Mouse (Mus musculus) midbrain, postnatal 0 days (tissue): ENCODE data around the gene Popdc3. TPM values are rescaled to one million over a fixed set of nuclear protein-coding genes. Genes with fewer than 3 reads are reported as not detected.

Experiments
- ATAC-seq: fragments of 200-750 bp; cut with Nextera tagmentation; 2 replicates; pipeline ENCODE4 v1.8.0; 2017; ENCODE audit warnings: moderate number of reproducible peaks, mild to moderate bottlenecking, moderate TSS enrichment, moderate library complexity; ENCODE audit not compliant: low FRiP score
- DNase-seq: peaks from one replicate; pipeline ENCODE4 v3.0.0-alpha.2; 2015; ENCODE audit warnings: low spot score
- H3K27ac ChIP-seq: fragments of 300-500 bp; sonication (generic); 2 replicates; pipeline ENCODE4 v1.5.1; 2014; ENCODE audit warnings: low read depth, mild to moderate bottlenecking, low read length, mixed read lengths
- H3K27me3 ChIP-seq: fragments of 300-500 bp; sonication (generic); 2 replicates; pipeline ENCODE4 v1.6.1; 2014; ENCODE audit warnings: low read length, control low read depth, mixed read lengths; ENCODE audit not compliant: insufficient read depth
- H3K36me3 ChIP-seq: fragments of 300-500 bp; sonication (generic); 2 replicates; pipeline ENCODE4 v1.6.1; 2014; ENCODE audit warnings: low read length, control low read depth, mixed read lengths; ENCODE audit not compliant: insufficient read depth
- H3K4me1 ChIP-seq: fragments of 300-500 bp; sonication (generic); 2 replicates; pipeline ENCODE4 v1.6.1; 2014; ENCODE audit warnings: mild to moderate bottlenecking, control low read depth, antibody characterized with exemption, low read length, mixed read lengths; ENCODE audit not compliant: insufficient read depth
- H3K4me2 ChIP-seq: fragments of 300-500 bp; sonication (generic); 2 replicates; pipeline ENCODE4 v1.6.1; 2014; ENCODE audit warnings: low read depth, mild to moderate bottlenecking, low read length, mixed read lengths; ENCODE audit not compliant: poor library complexity, severe bottlenecking
- H3K4me3 ChIP-seq: fragments of 300-500 bp; sonication (generic); 2 replicates; pipeline ENCODE4 v1.5.1; 2014; ENCODE audit warnings: low read depth, mild to moderate bottlenecking, low read length, moderate library complexity
- H3K9ac ChIP-seq: fragments of 300-500 bp; sonication (generic); replicated peaks from 2 replicates; pipeline ENCODE4 v1.6.1; 2014; ENCODE audit warnings: mild to moderate bottlenecking, low read length, moderate library complexity, mixed read lengths; ENCODE audit not compliant: poor library complexity, severe bottlenecking
- H3K9me3 ChIP-seq: fragments of 300-500 bp; sonication (generic); 2 replicates; pipeline ENCODE4 v1.6.1; 2016; ENCODE audit warnings: low read length, control low read depth
- CTCF ChIP-seq: IDR thresholded peaks from 2 replicates; pipeline ENCODE4 v1.5.1; 2016; ENCODE audit warnings: antibody characterized with exemption, mild to moderate bottlenecking
- WGBS: fragments of 180-500 bp; shearing (Covaris S2); extraction: QIAGEN DNeasy Blood & Tissue Kit; methylation state at CpG from one replicate; pipeline ENCODE4 v1.1.7; 2014; 5-methylcytosine and 5-hydroxymethylcytosine counted together
- polyA plus RNA-seq: library from polyadenylated mRNA; unstranded; fragments of >200 nt; fragmentation: Nextera tagmentation; extraction: Ambion mirVana; gene quantifications from 2 replicates; pipeline ENCODE4 v1.2.1, GENCODE M21; 2015
- total RNA-seq: library from RNA; depleted of rRNA; stranded (reverse); fragments of >200 nt; gene quantifications from 2 replicates; pipeline ENCODE4 v1.2.3, GENCODE M21; 2014

Popdc3 gene
- total and polyA plus RNA-seq, 2 experiments from 2014 or later = 2.4 to 2.7 TPM

DNA sequence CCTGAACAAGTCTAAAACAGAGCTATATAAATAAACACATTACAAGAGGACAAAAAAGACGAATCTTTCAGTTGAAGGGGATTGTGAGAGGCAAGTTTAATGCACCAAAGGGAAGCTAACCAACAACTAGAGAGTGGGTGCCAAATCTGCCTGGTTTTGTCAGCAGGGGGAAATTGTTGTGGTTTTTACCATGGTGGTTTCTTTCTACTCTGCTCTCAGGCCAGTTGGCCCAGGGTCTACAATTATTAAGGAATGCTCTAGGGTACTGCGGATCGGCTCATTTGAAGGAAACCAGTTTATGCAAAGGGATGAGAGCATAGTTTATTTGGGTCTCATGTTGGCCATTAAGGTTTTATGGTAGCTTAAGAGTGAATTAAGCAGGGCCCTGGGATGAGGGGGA, 84.2 kb downstream of the Popdc3 start:
- H3K4me2 ChIP-seq = no peak overlapping the region

DNA sequence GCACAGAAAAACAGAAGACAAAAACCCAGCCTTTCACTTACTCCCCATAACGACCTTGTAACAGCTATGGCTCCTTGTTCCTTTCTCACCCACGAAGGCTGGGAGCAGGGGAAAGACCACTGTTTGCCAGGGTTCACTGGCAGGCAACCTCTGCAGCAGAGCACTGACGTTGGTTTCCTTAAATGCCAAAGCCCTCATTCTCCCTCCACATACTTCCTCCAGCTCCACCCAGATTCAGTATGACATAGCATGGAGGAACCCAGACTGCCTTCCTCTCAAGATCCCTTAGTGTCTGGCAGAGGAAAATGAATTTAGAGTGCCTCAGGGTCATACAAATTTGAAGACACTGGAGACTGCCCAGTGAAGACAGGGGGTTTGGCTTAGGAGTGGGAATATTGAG, 98.6 kb downstream of the Popdc3 start:
- H3K36me3 ChIP-seq = no peaks in the 10 kb centered on the region
- H3K9me3 ChIP-seq = no peaks in the 10 kb centered on the region
- H3K4me1 ChIP-seq = no peaks in the 10 kb centered on the region
- no peak overlapping the region for H3K4me2 ChIP-seq
- no peak overlapping the region for H3K27ac ChIP-seq
- H3K9ac ChIP-seq = no peak overlapping the region
- DNase-seq (no peak), ATAC-seq (no peak)
- TF ChIP-seq CTCF = no peak
- H3K27me3 ChIP-seq = no peaks in the 10 kb centered on the region
- 57% methylated on average over 3 of the region's 3 CpGs for WGBS
- no peak overlapping the region for H3K4me3 ChIP-seq

More for the DNA sequence above, 84.2 kb downstream of the Popdc3 start:
- Histone ChIP-seq H3K27me3 (no peaks in the 10 kb centered on the region), H3K9me3 (no peaks in the 10 kb centered on the region), H3K4me3 (no peak overlapping the region), H3K4me1 (no peaks in the 10 kb centered on the region), H3K36me3 (no peaks in the 10 kb centered on the region), H3K27ac (no peak overlapping the region), H3K9ac (no peak overlapping the region)
- DNase-seq (no peak), ATAC-seq (no peak)
- no peak for TF ChIP-seq CTCF
- 85% methylated on average over 3 of the region's 3 CpGs for WGBS

DNA sequence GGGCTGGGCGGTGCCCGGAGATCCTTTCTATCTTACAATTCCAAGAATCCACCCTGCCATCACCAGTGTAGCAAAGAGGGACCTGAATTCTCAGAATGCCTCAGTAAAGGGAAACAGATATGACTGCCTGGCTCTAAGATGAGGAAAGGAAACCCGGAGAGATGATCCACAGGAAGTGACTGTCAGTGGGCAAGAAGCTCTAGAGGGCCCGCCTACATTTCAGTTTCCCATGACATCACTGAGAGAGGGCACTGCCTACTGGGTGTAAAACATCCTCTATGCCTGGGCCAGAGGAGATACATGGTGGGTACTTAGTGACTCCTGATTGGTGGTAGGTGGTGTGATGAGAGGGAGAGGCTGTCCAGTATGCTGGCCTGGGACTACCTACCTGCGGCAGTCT, 99.1 kb downstream of the Popdc3 start:
- no peak for TF ChIP-seq CTCF
- no peak overlapping the region for H3K4me3 ChIP-seq
- whole genome bisulfite sequencing = 91% methylated on average over 5 of the region's 5 CpGs

DNA sequence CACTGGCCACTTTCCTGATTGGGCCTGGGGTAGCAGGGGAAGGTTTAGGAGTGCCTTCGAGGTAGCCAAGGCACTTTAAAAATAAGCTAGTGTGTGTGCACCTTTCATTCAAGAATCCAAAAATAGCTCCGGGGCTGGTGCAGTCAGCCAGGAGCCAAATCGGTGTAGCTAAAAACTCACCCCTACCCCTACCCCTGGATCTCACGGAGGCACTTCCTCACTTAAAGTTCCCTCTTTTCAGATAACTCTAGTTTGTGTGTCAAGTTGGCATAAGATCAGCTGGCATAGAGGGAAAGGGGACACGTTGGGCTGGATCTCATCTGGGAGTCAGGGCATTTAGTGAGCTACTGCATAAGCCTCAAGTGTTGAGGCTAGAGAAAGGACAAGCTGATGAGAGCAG, 107.8 kb downstream of the Popdc3 start:
- Histone ChIP-seq H3K4me2 (no peak overlapping the region), H3K4me1 (no peaks in the 10 kb centered on the region), H3K27ac (no peak overlapping the region), H3K9me3 (no peaks in the 10 kb centered on the region), H3K27me3 (peaks cover 9% of the 10 kb centered on the region; the same call in 1 of the 2 replicates), H3K4me3 (no peak overlapping the region), H3K9ac (no peak overlapping the region), H3K36me3 (no peaks in the 10 kb centered on the region)
- no peak for ATAC-seq
- no peak for TF ChIP-seq CTCF
- no peak for DNase-seq
- WGBS = 76% methylated on average over 5 of the region's 5 CpGs

More for the DNA sequence above, 99.1 kb downstream of the Popdc3 start:
- no peak for ATAC-seq
- Histone ChIP-seq H3K27ac (no peak overlapping the region), H3K4me2 (no peak overlapping the region), H3K9ac (no peak overlapping the region), H3K27me3 (no peaks in the 10 kb centered on the region), H3K4me1 (no peaks in the 10 kb centered on the region), H3K9me3 (no peaks in the 10 kb centered on the region), H3K36me3 (no peaks in the 10 kb centered on the region)
- no peak for DNase-seq

DNA sequence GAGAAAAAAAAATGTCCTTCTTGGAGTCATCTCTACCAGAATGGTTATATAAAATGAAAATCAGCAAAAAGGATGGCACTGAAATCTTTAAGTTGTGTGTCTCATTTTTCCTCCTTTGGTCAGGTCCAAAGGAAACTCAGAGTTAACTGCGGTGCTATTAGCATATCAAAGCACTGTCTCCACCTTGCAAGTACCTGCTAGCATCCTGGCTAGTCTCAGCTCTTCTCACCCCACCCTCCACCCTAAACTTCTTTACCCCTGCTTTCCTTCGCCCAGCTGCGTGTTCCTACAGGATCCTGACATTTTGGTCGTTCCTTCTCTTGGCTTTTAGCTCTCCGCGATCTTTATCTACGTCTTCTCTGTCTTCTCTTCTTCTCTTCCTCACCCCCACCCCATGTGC, 110.5 kb downstream of the Popdc3 start:
- Histone ChIP-seq H3K9me3 (no peaks in the 10 kb centered on the region), H3K4me2 (no peak overlapping the region)

DNA sequence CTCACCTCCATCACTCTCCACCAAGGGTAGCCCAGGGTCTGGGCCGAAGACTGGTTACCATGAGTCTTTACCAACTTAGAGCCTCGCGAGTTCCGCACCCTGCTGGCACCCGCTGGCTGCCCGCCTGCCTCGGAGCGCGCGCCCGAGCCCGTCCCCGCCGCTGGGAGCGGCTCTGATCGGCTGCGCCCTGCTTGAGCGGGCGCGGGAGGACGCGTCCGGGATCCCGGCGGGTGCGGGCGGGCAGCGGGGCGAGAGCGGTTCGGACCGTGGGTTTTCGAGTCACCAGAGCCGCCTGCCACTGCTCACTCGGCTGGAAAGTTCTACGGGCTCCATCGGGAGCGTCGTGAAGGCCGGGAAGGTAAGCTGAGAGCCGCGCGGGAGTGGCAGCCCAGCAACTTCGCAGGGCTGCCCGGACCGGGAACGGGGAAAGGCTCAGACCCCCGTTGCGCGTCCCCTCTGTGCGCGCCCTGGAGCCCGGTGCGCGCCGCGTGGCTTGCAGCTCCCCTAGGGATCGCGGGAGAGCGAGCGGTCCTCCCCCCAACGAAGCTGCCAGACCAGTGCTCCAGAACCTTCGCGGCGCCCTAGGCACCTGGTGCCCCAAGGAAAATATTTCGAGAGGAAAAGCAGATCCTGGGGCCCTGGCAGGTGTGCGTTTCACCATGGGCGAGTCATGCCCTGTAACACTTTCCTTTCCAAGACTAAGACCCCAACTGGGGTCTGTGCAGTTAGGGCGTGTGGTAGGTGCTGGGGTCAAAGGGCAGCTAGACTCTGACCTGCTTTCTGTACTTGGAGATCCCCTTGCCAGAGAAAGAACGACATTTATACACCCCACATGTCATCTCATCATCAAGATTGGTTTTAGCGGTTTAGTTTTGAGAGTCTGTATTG, 111.6 kb downstream of the Popdc3 start:
- peak overlapping the region; percentile 60 for H3K9ac ChIP-seq
- 2% methylated on average over 56 of the region's 71 CpGs for WGBS
- ATAC-seq = peak; percentile 68

More for the DNA sequence above, 110.5 kb downstream of the Popdc3 start:
- Histone ChIP-seq H3K4me1 (no peaks in the 10 kb centered on the region), H3K36me3 (no peaks in the 10 kb centered on the region), H3K27ac (no peak overlapping the region), H3K9ac (no peak overlapping the region), H3K4me3 (no peak overlapping the region), H3K27me3 (peaks cover 13% of the 10 kb centered on the region; the same call in 1 of the 2 replicates)
- no peak for TF ChIP-seq CTCF
- DNase-seq (no peak), ATAC-seq (no peak)
- WGBS = 70% methylated on average over 7 of the region's 7 CpGs

More for the DNA sequence above, 111.6 kb downstream of the Popdc3 start:
- peak overlapping the region; percentile 73 for H3K4me3 ChIP-seq
- no peaks in the 10 kb centered on the region for H3K36me3 ChIP-seq
- no peaks in the 10 kb centered on the region for H3K9me3 ChIP-seq
- H3K4me2 ChIP-seq = peak overlapping the region; percentile 96
- no peaks in the 10 kb centered on the region for H3K4me1 ChIP-seq
- H3K27me3 ChIP-seq = peaks cover 13% of the 10 kb centered on the region; the same call in 1 of the 2 replicates
- no peak overlapping the region for H3K27ac ChIP-seq
- DNase-seq = peak; percentile 27
- no peak for TF ChIP-seq CTCF
